Mouse (Mus musculus) lung, embryonic 14.5 days (tissue): ENCODE data around the gene 1700020L24Rik. TPM values are rescaled to one million over a fixed set of nuclear protein-coding genes. Genes with fewer than 3 reads are reported as not detected.

Source experiments
- ATAC-seq: fragments of 200-750 bp; cut with Nextera tagmentation; 2 replicates; pipeline ENCODE4 v1.8.0; 2017; ENCODE audit warnings: mild to moderate bottlenecking, moderate TSS enrichment, moderate library complexity; ENCODE audit not compliant: insufficient read depth
- DNase-seq: peaks from one replicate; pipeline ENCODE4 v3.0.0-alpha.2; 2015
- H3K27ac ChIP-seq: fragments of 300-500 bp; sonication (generic); 2 replicates; pipeline ENCODE4 v1.5.1; 2014; ENCODE audit warnings: low read depth, mild to moderate bottlenecking, moderate library complexity
- H3K27me3 ChIP-seq: fragments of 300-500 bp; sonication (generic); 2 replicates; pipeline ENCODE4 v1.6.1; 2014; ENCODE audit warnings: low read length, control low read depth; ENCODE audit not compliant: insufficient read depth
- H3K36me3 ChIP-seq: fragments of 300-500 bp; sonication (generic); 2 replicates; pipeline ENCODE4 v1.6.1; 2014; ENCODE audit warnings: control low read depth; ENCODE audit not compliant: insufficient read depth
- H3K4me1 ChIP-seq: fragments of 300-500 bp; sonication (generic); 2 replicates; pipeline ENCODE4 v1.6.1; 2014; ENCODE audit warnings: antibody characterized with exemption, control low read depth; ENCODE audit not compliant: insufficient read depth
- H3K4me2 ChIP-seq: fragments of 300-500 bp; sonication (generic); 2 replicates; pipeline ENCODE4 v1.6.1; 2014; ENCODE audit warnings: mild to moderate bottlenecking
- H3K4me3 ChIP-seq: fragments of 300-500 bp; sonication (generic); 2 replicates; pipeline ENCODE4 v1.5.1; 2014; ENCODE audit warnings: low read depth, low read length
- H3K9ac ChIP-seq: fragments of 300-500 bp; sonication (generic); 2 replicates; pipeline ENCODE4 v1.6.1; 2014
- H3K9me3 ChIP-seq: fragments of 300-500 bp; sonication (generic); 2 replicates; pipeline ENCODE4 v1.6.1; 2016; ENCODE audit warnings: low read depth, low read length, control low read depth
- CTCF ChIP-seq: IDR thresholded peaks from 2 replicates; pipeline ENCODE4 v1.5.1; 2016; ENCODE audit warnings: antibody characterized with exemption, low read depth
- WGBS: fragments of 180-500 bp; shearing (Covaris S2); extraction: QIAGEN DNeasy Blood & Tissue Kit; methylation state at CpG from one replicate; pipeline ENCODE4 v1.1.7; 2014; 5-methylcytosine and 5-hydroxymethylcytosine counted together
- polyA plus RNA-seq: library from polyadenylated mRNA; unstranded; fragments of >200 nt; fragmentation: Nextera tagmentation; extraction: Ambion mirVana; gene quantifications from 2 replicates; pipeline ENCODE4 v1.2.1, GENCODE M21; 2014

Gene 1700020L24Rik
- polyA plus RNA-seq, 1 experiment from 2014 or later = 0.64 TPM

DNA sequence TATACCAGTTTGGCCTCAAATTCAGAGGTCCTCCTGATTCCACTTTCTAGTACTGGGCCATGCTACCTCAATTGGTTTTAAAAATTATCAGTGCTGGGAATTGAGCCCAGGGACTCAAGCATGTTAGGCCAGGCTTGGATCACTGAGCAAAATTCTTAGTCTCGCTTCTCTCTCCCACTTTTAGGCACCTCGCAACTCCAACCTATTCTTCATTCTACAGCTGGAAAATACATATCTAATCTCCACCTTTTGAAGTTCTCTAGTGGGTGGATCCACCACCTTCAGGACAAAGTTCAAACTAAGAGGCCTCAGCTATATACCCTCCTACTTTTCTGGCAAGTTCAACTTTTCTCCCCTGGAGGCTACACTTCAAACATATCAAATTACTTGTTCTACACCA, 34.3 kb downstream of the 1700020L24Rik start:
- TF ChIP-seq CTCF = no peak
- ATAC-seq = no peak
- Histone ChIP-seq H3K27ac (no peak overlapping the region), H3K9me3 (no peaks in the 10 kb centered on the region), H3K4me2 (peak overlapping the region; percentile 94), H3K4me3 (peak overlapping the region; percentile 96; the same call in 1 of the 2 replicates), H3K9ac (peak overlapping the region; percentile 87), H3K4me1 (0 out of 2 replicates have a peak, but pooled peaks cover 8% of the 10 kb centered on the region), H3K36me3 (peaks cover 10% of the 10 kb centered on the region), H3K27me3 (no peaks in the 10 kb centered on the region)
- WGBS = 58% methylated on average over 2 of the region's 2 CpGs
- DNase-seq = no peak

DNA sequence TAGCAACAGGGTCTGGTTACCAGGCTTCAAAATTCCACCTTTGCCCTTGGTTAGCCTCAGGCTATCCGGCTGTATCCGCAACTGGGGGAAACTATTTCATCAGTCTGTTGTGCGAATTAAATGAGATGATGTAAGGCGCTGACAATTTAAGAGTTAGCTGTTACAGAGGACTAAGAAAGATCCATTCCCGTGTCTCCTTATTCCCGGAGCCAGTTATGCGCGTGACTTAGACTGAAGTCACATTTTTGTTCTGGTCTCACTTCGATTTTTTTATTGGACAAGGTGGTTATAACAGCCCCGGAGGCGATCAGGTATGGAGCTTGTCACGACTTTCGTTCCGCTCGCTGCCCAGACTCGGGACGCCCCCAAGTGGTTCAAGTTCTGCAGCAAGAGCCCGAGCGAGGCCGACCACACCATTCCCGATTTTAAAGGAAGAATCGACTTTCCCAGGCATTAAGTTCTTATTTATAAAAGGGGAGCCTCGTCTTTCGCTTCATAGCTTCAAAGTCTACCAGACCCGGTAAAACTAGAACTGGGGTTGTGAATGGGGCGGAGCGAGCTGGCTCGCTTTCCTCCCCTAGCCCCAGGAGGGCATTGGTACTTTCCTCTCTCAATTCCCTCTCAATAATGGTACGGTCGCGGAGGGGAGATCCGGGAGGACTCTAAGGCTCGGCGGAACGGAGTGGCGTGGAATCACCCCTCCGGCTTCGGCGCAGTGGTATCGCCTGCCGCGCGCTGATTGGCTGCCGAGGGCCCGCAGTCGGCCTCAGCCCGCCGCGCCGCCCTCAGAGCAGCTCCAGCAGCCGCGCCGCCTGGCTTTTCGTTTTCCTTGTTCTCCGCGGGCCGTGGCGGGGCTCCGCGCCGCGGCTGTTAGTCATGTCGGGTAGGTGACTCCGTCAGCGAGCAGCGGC, 35.1 kb downstream of the 1700020L24Rik start, which contains the start of gene Taf15:
Gene Taf15 (plus strand): TSS at position 763 of the 911 bp plus-strand sequence.
- Histone ChIP-seq H3K4me2 (peak within 1 kb of the TSS; percentile 94), H3K27me3 (no peaks in the 10 kb centered on the region), H3K36me3 (peaks cover 14% of the 10 kb centered on the region), H3K9ac (peak within 1 kb of the TSS; percentile 87), H3K4me3 (peak within 1 kb of the TSS; percentile 96), H3K4me1 (0 out of 2 replicates have a peak, but pooled peaks cover 5% of the 10 kb centered on the region), H3K27ac (peak within 1 kb of the TSS; percentile 91), H3K9me3 (no peaks in the 10 kb centered on the region)
- peak; percentile 99 for DNase-seq
- ATAC-seq = peak; percentile 98
- WGBS = under 1% methylated on average over 66 of the region's 66 CpGs
- peak; percentile 69 for TF ChIP-seq CTCF

DNA sequence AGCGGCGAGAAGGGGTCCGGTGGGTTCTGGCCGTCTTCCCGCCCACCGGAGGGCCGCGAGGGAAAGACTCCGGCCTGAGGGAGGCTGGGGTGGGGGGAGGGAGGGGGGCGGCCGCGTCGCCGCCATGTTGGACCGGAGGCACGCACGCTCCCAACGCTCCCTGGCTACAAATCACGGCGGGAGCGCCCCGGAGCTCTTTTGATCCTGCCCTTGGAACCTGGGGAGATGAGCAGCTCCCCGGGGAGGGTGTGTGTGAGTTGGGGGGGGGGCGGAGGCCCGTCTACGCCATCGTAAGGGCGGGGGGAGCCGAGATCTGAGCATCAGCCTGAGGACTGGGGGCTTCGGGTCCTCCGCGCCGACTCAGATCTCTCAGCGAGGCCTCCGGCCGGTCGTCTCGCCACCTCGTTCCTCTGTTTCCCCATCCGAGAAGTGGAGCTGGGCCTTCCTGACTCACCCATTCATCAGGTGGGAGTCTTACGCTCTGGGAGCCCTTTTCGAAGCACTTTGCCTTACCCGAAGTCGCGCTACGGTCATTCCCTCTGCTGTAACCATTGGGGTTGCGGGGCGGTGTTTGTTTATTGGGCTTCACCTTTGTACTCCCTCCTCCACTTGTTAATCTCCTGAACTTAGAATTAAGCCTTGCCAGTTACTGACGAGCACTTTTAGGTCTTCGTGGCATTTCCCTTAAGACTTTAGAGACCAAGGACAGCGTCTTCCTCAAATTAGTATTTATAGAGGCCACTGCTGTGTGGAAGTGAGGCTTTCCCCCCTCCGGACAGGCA, 35.9 kb downstream of the 1700020L24Rik start:
- Histone ChIP-seq H3K4me2 (peak overlapping the region; percentile 94), H3K4me1 (0 out of 2 replicates have a peak, but pooled peaks cover 5% of the 10 kb centered on the region), H3K9ac (peak overlapping the region; percentile 87), H3K27me3 (no peaks in the 10 kb centered on the region), H3K27ac (peak overlapping the region; percentile 91), H3K36me3 (peaks cover 17% of the 10 kb centered on the region), H3K9me3 (no peaks in the 10 kb centered on the region), H3K4me3 (peak overlapping the region; percentile 96)
- DNase-seq (peak; percentile 37), ATAC-seq (peak; percentile 85)
- under 1% methylated on average over 50 of the region's 52 CpGs for WGBS
- TF ChIP-seq CTCF = no peak

Other genes starting within 250 kb of the 1700020L24Rik start
- gene Slfn3, start 246.3 kb upstream of the 1700020L24Rik start, polyA plus RNA-seq = 1.1 and 1.2 TPM in 2 replicates
- gene Slfn14, start 151.0 kb upstream of the 1700020L24Rik start, polyA plus RNA-seq = 0.43 and 0.47 TPM in 2 replicates
- 75.3 and 78.0 TPM in 2 replicates for gene Ap2b1, start 138.7 kb upstream of the 1700020L24Rik start, polyA plus RNA-seq
- gene Pex12, start 135.1 kb upstream of the 1700020L24Rik start, polyA plus RNA-seq = 12.0 and 12.8 TPM in 2 replicates
- gene Rasl10b, start 28.5 kb upstream of the 1700020L24Rik start, polyA plus RNA-seq = 0.88 and 1.3 TPM in 2 replicates
- gene Gas2l2, start 8.2 kb upstream of the 1700020L24Rik start, polyA plus RNA-seq = not detected in 2 replicates
- gene Mmp28, start 25.4 kb downstream of the 1700020L24Rik start, polyA plus RNA-seq = 2.1 TPM in 2 replicates
- 14.4 and 14.7 TPM in 2 replicates for gene Taf15, start 35.4 kb downstream of the 1700020L24Rik start, polyA plus RNA-seq
- 0.09 TPM in 1 of 2 replicates, not detected in the other for gene Heatr9, start 84.5 kb downstream of the 1700020L24Rik start, polyA plus RNA-seq
- gene Ccl5, start 92.8 kb downstream of the 1700020L24Rik start, polyA plus RNA-seq = 0.64 TPM in 1 of 2 replicates, not detected in the other
- 2.8 and 7.0 TPM in 2 replicates for gene Ccl9, start 141.0 kb downstream of the 1700020L24Rik start, polyA plus RNA-seq
- gene Ccl6, start 155.4 kb downstream of the 1700020L24Rik start, polyA plus RNA-seq = 4.8 and 7.2 TPM in 2 replicates
- gene Rpl9-ps1, start 207.9 kb downstream of the 1700020L24Rik start, polyA plus RNA-seq = not detected in 2 replicates
- 0.33 and 0.51 TPM in 2 replicates for gene Ccl3, start 211.7 kb downstream of the 1700020L24Rik start, polyA plus RNA-seq
- gene Ccl4, start 224.9 kb downstream of the 1700020L24Rik start, polyA plus RNA-seq = 0.59 and 1.3 TPM in 2 replicates